Comparison of ENCODE assay signal across 28 mouse cellular contexts in the genomic region with DNA sequence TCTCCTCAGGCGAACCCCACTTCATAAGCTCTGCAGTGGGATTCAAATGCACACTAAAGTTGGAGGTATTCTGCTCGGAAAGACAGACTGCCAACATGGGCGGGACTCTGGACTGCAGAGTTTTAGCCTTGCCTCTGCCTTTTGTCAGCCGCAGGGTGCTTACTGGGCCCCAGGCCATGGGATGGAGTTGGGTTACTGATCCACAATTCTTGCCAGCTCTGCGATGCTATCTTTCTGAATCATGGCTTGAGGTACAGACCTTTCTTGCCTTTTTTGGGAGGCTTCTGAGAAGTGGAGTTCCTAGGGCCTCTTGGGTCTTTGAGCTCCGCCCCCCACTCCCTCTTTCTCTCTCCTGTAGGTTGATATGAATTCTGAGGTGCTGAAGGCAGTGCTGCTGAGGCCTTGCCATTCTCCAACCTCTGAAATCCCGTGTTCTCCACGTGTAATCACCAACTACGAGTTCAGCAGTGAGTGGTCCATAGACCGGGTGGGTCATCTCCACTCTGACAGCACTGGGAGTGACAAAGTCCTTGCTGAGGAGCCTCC.
A peak's percentile ranks its signal among the peaks of the same experiment; 100 is the strongest.
DNase-seq lines count a peak whose midpoint lies in the region; TF ChIP-seq lines count a peak whose summit lies in the region.
"Had no signal": no experiment of that assay in that cellular context is flagged by ENCODE, and none has a peak within 500 bp of the region (broad histone marks: within the 10 kb centered on the region; RNA-seq: fewer than 3 reads in every experiment).

No protein-coding gene starts in this region.

- no peaks in the 10 kb centered on the region for H3K36me3 ChIP-seq in small intestine, adult 2 months (ENCODE audit: control insufficient read depth, insufficient read depth, low read length)
- no peaks in the 10 kb centered on the region for H3K36me3 ChIP-seq in midbrain, embryonic 10.5 days
- H3K36me3 ChIP-seq: forebrain, embryonic 12.5 days; G1E; heart, embryonic 15.5 days; hindbrain, embryonic 13.5 days; limb, embryonic 13.5 days; liver, embryonic 12.5 days; neural tube, embryonic 12.5 days had no signal

- TF ChIP-seq CTCF in embryonic fibroblast, embryonic 13.5 days (IDR thresholded peaks at IDR 0.05; ENCODE audit: borderline replicate concordance, insufficient read depth, low read length): no peak
- TF ChIP-seq CTCF in small intestine, adult 2 months (IDR thresholded peaks at IDR 0.05; ENCODE audit: extremely low read depth, insufficient read length, insufficient replicate concordance, low read depth, low read length): no peak

- 0 out of 2 replicates have a peak, but pooled peaks cover 3% of the 10 kb centered on the region for H3K9me3 ChIP-seq in midbrain, embryonic 10.5 days (replicated peaks)
- H3K9me3 ChIP-seq: forebrain, embryonic 12.5 days; hindbrain, embryonic 13.5 days; limb, embryonic 13.5 days; liver, embryonic 12.5 days; neural tube, embryonic 12.5 days had no signal

- H3K4me3 ChIP-seq in embryonic fibroblast, embryonic 13.5 days (ENCODE audit: insufficient read depth, low read length): no peak overlapping the region
- no peak overlapping the region for H3K4me3 ChIP-seq in small intestine, adult 2 months (ENCODE audit: low read depth, low read length)
- H3K4me3 ChIP-seq in midbrain, embryonic 10.5 days: no peak overlapping the region
- H3K4me3 ChIP-seq: forebrain, embryonic 12.5 days; heart, embryonic 15.5 days; hindbrain, embryonic 13.5 days; limb, embryonic 13.5 days; liver, embryonic 12.5 days; megakaryocyte, embryonic 14.5 days; neural tube, embryonic 12.5 days had no signal

- H3K27ac ChIP-seq in embryonic fibroblast, embryonic 13.5 days (ENCODE audit: insufficient read depth, low read length): peak overlapping the region; percentile 90
- 0 out of 2 replicates have a peak overlapping the region, but pooled peaks have one; percentile 27 for H3K27ac ChIP-seq in small intestine, adult 2 months (ENCODE audit: insufficient read depth, low read depth, low read length)
- H3K27ac ChIP-seq in midbrain, embryonic 10.5 days (replicated peaks): no peak overlapping the region
- H3K27ac ChIP-seq: forebrain, embryonic 12.5 days; heart, embryonic 15.5 days; hindbrain, embryonic 13.5 days; limb, embryonic 13.5 days; liver, embryonic 12.5 days; neural tube, embryonic 12.5 days had no signal

- H3K27me3 ChIP-seq in small intestine, adult 2 months (ENCODE audit: control insufficient read depth, insufficient read depth, low read length): peaks cover 9% of the 10 kb centered on the region
- H3K27me3 ChIP-seq in midbrain, embryonic 10.5 days (ENCODE audit: low read depth, poor library complexity, severe bottlenecking): peaks cover 22% of the 10 kb centered on the region
- H3K27me3 ChIP-seq: heart, embryonic 15.5 days; neural tube, embryonic 12.5 days had no signal

- TF ChIP-seq POLR2A in embryonic fibroblast, embryonic 13.5 days (IDR thresholded peaks at IDR 0.05; ENCODE audit: low read depth, low read length): peak; percentile 40; the same call in 1 of the 2 replicates
- TF ChIP-seq POLR2A in small intestine, adult 2 months (IDR thresholded peaks at IDR 0.05; ENCODE audit: low read depth, low read length): no peak

- DNase-seq in gastrocnemius, postnatal 10 days: peak; percentile 42
- DNase-seq in gastrocnemius, postnatal 25 days: no peak
- peak; percentile 94 for DNase-seq in 3T3-L1 (ENCODE audit: low read depth, low spot score)
- DNase-seq in left cerebral cortex, adult 8-10 months (ENCODE audit: low spot score in 2 of 2): no peak
- DNase-seq in kidney, adult 8-10 months: no peak
- DNase-seq in midbrain, embryonic 10.5 days (ENCODE audit: low spot score): no peak
- DNase-seq: adrenal gland, postnatal 10 days; B cell, adult 2 months; cerebellum, adult 2 months; cerebellum, postnatal 36 days; heart, postnatal 36 days; kidney, adult 9 months; kidney, postnatal 36 days; lung, adult 18-20 months; lung, postnatal 10 days; midbrain, embryonic 14.5 days; thymus, adult 18-20 months; thymus, postnatal 36 days had no signal

- 81% methylated on average over 10 of the region's 10 CpGs for WGBS in small intestine, adult 2 months
- 82% methylated on average over 10 of the region's 10 CpGs for WGBS in midbrain, embryonic 10.5 days

- H3K4me1 ChIP-seq in embryonic fibroblast, embryonic 13.5 days (ENCODE audit: control insufficient read depth, insufficient read depth, low read length): peaks cover 14% of the 10 kb centered on the region
- H3K4me1 ChIP-seq in small intestine, adult 2 months (ENCODE audit: control insufficient read depth, insufficient read depth, insufficient read length, low read length): no peaks in the 10 kb centered on the region; the same call in 1 of the 2 replicates
- H3K4me1 ChIP-seq in midbrain, embryonic 10.5 days: peaks cover 39% of the 10 kb centered on the region

Comparison
In these comparisons a context has a peak if more than half of its experiments do, and no peak if none do; other contexts are left out.
1. DNase-seq: peak in gastrocnemius, postnatal 10 days (single experiment) and 3T3-L1 (single experiment); none in gastrocnemius, postnatal 25 days (single experiment), left cerebral cortex, adult 8-10 months (0 of 2), kidney, adult 8-10 months (0 of 2) and midbrain, embryonic 10.5 days (single experiment).